Mouse (Mus musculus) embryonic facial prominence, embryonic 14.5 days (tissue): ENCODE measurements around the gene Olfr56. TPM values are rescaled to one million over a fixed set of nuclear protein-coding genes. Genes with fewer than 3 reads are reported as not detected.

Experiments
- ATAC-seq: fragments of 200-750 bp; cut with Nextera tagmentation; 2 replicates; pipeline ENCODE4 v1.8.0; 2017; ENCODE audit warnings: low read depth, moderate number of reproducible peaks, moderate TSS enrichment
- DNase-seq: peaks from one replicate; pipeline ENCODE4 v3.0.0-alpha.2; 2015; ENCODE audit warnings: low spot score
- H3K27ac ChIP-seq: fragments of 300-500 bp; sonication (generic); replicated peaks from 2 replicates; pipeline ENCODE4 v1.5.1; 2014; ENCODE audit warnings: low read depth, mild to moderate bottlenecking, low read length, moderate library complexity
- H3K27me3 ChIP-seq: fragments of 300-500 bp; sonication (generic); replicated peaks from 2 replicates; pipeline ENCODE4 v1.6.1; 2014; ENCODE audit warnings: low read length; ENCODE audit not compliant: control insufficient read depth, insufficient read depth
- H3K36me3 ChIP-seq: fragments of 300-500 bp; sonication (generic); 2 replicates; pipeline ENCODE4 v1.6.1; 2014; ENCODE audit warnings: low read length, mixed read lengths; ENCODE audit not compliant: control insufficient read depth, insufficient read depth
- H3K4me1 ChIP-seq: fragments of 300-500 bp; sonication (generic); 2 replicates; pipeline ENCODE4 v1.6.1; 2014; ENCODE audit warnings: antibody characterized with exemption, low read length; ENCODE audit not compliant: control insufficient read depth, insufficient read depth
- H3K4me2 ChIP-seq: fragments of 300-500 bp; sonication (generic); 2 replicates; pipeline ENCODE4 v1.6.1; 2014; ENCODE audit warnings: low read depth, mild to moderate bottlenecking, low read length, moderate library complexity, mixed read lengths
- H3K4me3 ChIP-seq: fragments of 300-500 bp; sonication (generic); 2 replicates; pipeline ENCODE4 v1.5.1; 2014; ENCODE audit warnings: low read depth, mild to moderate bottlenecking, low read length
- H3K9ac ChIP-seq: fragments of 300-500 bp; sonication (generic); 2 replicates; pipeline ENCODE4 v1.6.1; 2014; ENCODE audit warnings: low read depth, mild to moderate bottlenecking, low read length, moderate library complexity, mixed read lengths
- H3K9me3 ChIP-seq: fragments of 300-500 bp; sonication (generic); 2 replicates; pipeline ENCODE4 v1.6.1; 2016; ENCODE audit warnings: low read length; ENCODE audit not compliant: control insufficient read depth
- WGBS: fragments of 180-500 bp; shearing (Covaris S2); extraction: QIAGEN DNeasy Blood & Tissue Kit; methylation state at CpG from one replicate; pipeline ENCODE4 v1.1.7; 2014; 5-methylcytosine and 5-hydroxymethylcytosine counted together
- polyA plus RNA-seq: library from polyadenylated mRNA; unstranded; fragments of >200 nt; fragmentation: Nextera tagmentation; extraction: Ambion mirVana; gene quantifications from 2 replicates; pipeline ENCODE4 v1.2.1, GENCODE M21; 2014

Olfr56 gene
- polyA plus RNA-seq, 1 experiment from 2014 or later: 0.08 TPM

DNA sequence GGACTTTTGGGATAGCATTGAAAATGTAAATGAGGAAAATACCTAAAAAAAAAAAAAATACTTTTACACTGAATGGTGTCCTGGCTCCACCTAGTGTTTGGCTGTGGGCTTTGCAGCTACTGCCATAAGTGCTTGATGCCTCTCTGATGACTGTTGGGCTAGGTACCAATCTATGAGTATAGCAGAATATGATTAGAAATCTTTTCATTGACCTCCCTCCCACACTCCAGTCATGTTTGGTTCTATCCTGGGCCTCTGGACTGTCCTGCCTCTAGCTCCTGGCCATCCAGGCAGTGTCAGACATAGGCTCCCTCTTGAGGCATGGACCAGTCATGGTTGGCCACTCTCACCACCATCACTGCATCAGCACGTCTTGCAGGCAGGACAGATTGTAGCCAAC, 130.1 kb downstream of the Olfr56 start:
- ATAC-seq (no peak), DNase-seq (no peak)
- Histone ChIP-seq H3K36me3 (no peaks in the 10 kb centered on the region), H3K4me3 (no peak overlapping the region), H3K27ac (no peak overlapping the region), H3K4me1 (no peaks in the 10 kb centered on the region), H3K9ac (no peak overlapping the region), H3K27me3 (no peaks in the 10 kb centered on the region), H3K9me3 (no peaks in the 10 kb centered on the region), H3K4me2 (no peak overlapping the region)
- 30% methylated on average over 1 of the region's 1 CpGs for WGBS

DNA sequence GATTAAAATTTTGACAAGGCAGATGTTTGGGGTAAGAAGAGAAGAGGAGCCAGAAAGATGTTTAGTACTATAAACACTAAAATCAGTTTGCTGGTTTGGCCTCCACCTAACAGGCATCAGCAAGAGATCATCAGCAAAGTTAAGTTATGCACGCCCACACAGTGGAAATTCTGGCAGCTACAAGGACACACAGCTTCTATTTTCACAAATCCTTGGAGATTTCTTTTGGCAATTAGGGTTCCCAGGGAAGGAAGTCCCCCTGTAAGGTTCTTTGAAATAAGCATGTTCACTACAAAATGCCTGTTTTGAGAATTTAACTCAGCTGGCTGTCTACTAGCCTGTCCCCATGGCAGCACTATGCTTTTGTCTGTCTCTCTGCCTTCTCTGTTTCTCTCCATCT, 132.3 kb downstream of the Olfr56 start:
- Histone ChIP-seq H3K4me1 (no peaks in the 10 kb centered on the region), H3K9ac (no peak overlapping the region), H3K4me3 (no peak overlapping the region), H3K4me2 (no peak overlapping the region), H3K27me3 (no peaks in the 10 kb centered on the region), H3K27ac (no peak overlapping the region), H3K9me3 (no peaks in the 10 kb centered on the region), H3K36me3 (no peaks in the 10 kb centered on the region)
- 48% methylated on average over 1 of the region's 1 CpGs for WGBS
- DNase-seq (no peak), ATAC-seq (no peak)

DNA sequence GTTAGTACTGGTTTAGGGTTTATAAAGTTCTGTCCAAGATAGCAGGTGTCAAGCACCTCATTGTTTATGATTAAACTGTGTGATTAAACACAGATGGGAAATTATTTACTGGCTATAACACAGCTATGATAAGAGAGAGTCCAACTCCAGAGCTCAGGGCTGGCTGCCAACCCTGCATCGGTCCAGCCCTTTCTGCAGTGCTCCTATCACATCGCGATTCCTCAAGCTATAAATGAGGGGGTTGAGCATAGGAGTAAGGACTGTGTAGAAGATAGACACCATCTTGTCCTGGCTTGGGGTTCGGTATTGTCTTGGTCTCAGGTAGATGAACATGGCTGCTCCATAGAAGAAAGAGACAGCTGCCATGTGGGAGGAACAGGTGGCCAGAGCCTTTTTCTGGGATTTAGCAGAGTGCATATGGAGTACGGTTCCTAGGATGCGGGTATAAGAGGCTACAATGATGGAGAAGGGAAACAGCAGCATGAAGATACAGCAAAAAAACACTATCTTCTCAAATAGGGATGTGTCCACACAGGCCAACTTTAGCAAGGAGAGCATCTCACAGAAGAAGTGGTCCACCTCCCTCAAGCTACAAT, 134.0 kb downstream of the Olfr56 start:
- DNase-seq (no peak), ATAC-seq (no peak)
- no peaks in the 10 kb centered on the region for H3K27me3 ChIP-seq
- no peaks in the 10 kb centered on the region for H3K4me1 ChIP-seq
- no peak overlapping the region for H3K9ac ChIP-seq
- no peak overlapping the region for H3K27ac ChIP-seq
- no peaks in the 10 kb centered on the region for H3K36me3 ChIP-seq
- H3K9me3 ChIP-seq: no peaks in the 10 kb centered on the region
- no peak overlapping the region for H3K4me2 ChIP-seq
- no peak overlapping the region for H3K4me3 ChIP-seq
- WGBS: 82% methylated on average over 6 of the region's 6 CpGs

DNA sequence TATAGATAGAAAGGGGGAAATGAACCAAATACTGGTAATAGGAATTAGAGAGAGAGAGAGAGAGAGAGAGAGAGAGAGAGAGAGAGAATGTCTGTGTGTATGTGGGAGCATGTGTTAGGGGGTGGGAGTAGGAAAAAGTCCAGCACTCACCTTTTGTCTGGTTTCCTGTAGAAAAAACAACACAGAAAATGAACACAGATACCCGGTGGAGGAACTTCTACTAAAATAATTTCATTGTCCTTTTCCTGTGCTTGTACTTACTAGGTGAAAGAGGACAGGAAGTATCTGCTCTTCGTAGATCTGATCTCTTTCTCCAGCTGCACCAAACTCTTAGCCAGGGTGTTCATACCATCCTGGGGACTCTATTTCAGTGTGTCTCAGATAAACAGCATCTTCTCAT, 135.5 kb downstream of the Olfr56 start:
- ATAC-seq (no peak), DNase-seq (no peak)
- 60% methylated on average over 2 of the region's 2 CpGs for WGBS

DNA sequence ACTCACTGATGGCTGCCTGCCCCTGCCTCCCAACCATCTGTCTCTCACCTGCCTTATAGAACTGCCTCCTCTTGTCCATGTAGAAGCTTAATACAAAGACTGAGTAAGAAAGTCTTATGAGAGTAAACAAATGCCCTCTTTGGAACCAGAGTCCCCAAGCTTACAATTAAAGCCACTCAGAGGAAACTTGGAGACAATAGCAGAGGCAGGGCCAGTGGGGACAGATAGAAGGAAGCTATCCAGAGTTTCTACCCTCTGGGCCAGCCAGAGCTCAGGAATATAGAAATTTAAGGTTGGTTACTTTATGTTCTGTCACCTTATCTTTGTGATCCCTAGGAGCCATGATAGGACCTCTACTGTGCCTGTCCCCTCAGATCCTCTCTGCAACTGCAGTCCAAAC, 136.1 kb downstream of the Olfr56 start, which contains the start of gene Olfr1396:
Gene Olfr1396 (minus strand): TSS at position 101 of the 400 bp plus-strand sequence.
- no peak for ATAC-seq
- H3K9ac ChIP-seq: no peak within 1 kb of the TSS
- no peak for DNase-seq
- no peaks in the 10 kb centered on the region for H3K27me3 ChIP-seq
- H3K27ac ChIP-seq: no peak within 1 kb of the TSS; the same call in 1 of the 2 replicates
- H3K36me3 ChIP-seq: no peaks in the 10 kb centered on the region
- no peaks in the 10 kb centered on the region for H3K4me1 ChIP-seq
- H3K4me2 ChIP-seq: no peak within 1 kb of the TSS
- H3K9me3 ChIP-seq: no peaks in the 10 kb centered on the region
- no peak within 1 kb of the TSS for H3K4me3 ChIP-seq

More for the DNA sequence above, 135.5 kb downstream of the Olfr56 start:
- H3K9ac ChIP-seq: no peak overlapping the region
- no peaks in the 10 kb centered on the region for H3K36me3 ChIP-seq
- H3K4me3 ChIP-seq: no peak overlapping the region
- no peaks in the 10 kb centered on the region for H3K4me1 ChIP-seq
- H3K27ac ChIP-seq: no peak overlapping the region
- no peaks in the 10 kb centered on the region for H3K27me3 ChIP-seq
- no peak overlapping the region for H3K4me2 ChIP-seq
- H3K9me3 ChIP-seq: no peaks in the 10 kb centered on the region

DNA sequence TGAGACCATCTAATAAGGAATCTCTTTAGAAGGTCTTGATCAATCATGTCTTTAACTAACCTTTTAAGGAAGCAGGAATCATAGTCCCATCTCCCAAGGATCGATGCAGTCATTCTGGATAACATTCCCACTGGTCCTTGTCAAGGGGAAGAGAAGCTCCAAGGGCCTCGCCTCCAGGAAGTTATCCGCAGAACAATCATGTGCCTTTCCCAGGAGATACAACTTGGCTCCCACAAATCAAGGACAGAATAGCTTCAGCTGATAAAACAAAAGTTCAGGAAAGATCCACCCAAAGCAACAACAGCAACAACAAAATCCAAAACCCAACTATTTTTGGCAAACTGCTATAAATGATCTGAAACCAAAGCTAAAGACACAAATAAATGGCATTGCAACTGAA, 140.9 kb downstream of the Olfr56 start:
- 79% methylated on average over 3 of the region's 3 CpGs for WGBS
- H3K4me1 ChIP-seq: no peaks in the 10 kb centered on the region
- H3K4me2 ChIP-seq: no peak overlapping the region
- no peak overlapping the region for H3K4me3 ChIP-seq
- H3K9ac ChIP-seq: no peak overlapping the region
- DNase-seq (no peak), ATAC-seq (no peak)
- no peaks in the 10 kb centered on the region for H3K9me3 ChIP-seq
- H3K27ac ChIP-seq: no peak overlapping the region
- H3K36me3 ChIP-seq: no peaks in the 10 kb centered on the region
- H3K27me3 ChIP-seq: no peaks in the 10 kb centered on the region

DNA sequence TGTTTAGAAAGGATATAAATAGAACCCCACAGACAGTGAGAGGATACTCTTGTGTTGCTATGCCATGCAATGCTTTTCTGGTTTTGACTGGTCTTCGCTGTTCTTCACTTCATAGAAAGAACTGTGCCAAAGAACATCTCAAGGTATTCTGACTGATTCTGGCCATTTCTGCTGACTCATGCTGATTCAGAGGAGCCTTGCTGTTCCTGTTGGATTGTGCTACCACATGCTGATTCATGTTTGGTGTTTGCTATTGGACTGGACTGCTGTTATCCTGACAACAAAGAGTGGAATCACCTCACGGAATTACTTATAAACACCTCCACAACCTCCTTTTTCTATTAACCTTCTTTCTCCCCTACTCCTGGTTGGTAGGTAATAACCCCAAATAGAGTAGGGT, 145.5 kb downstream of the Olfr56 start:
- Histone ChIP-seq H3K36me3 (no peaks in the 10 kb centered on the region), H3K27me3 (no peaks in the 10 kb centered on the region), H3K4me3 (no peak overlapping the region), H3K4me1 (no peaks in the 10 kb centered on the region), H3K9me3 (no peaks in the 10 kb centered on the region), H3K27ac (no peak overlapping the region), H3K4me2 (no peak overlapping the region), H3K9ac (no peak overlapping the region)
- WGBS: 90% methylated on average over 2 of the region's 2 CpGs
- ATAC-seq (no peak), DNase-seq (no peak)

DNA sequence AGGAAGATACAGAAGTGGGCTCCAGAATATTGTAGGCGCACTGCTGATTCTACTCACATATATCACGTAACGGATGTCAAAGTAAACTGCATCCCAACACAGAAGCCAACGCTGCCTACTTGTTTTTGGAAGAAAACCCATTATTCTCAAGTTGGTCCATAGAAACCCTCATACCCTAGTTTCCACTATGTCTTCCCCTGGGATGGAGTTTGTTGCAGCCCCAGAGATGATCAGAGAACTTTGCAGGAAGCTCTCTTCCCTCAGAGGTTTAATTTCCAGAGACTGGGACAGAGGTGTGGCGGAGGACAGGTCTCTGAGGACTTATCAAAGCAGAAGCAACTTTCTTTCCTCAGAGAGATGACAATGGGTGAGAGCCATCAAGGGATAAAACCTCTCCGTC, 163.3 kb downstream of the Olfr56 start, which contains the start of gene Olfr1395:
Gene Olfr1395 (plus strand): TSS at position 301 of the 400 bp plus-strand sequence.
- Histone ChIP-seq H3K4me3 (no peak within 1 kb of the TSS), H3K9me3 (no peaks in the 10 kb centered on the region), H3K4me1 (no peaks in the 10 kb centered on the region), H3K36me3 (no peaks in the 10 kb centered on the region), H3K27ac (no peak within 1 kb of the TSS), H3K9ac (no peak within 1 kb of the TSS), H3K27me3 (no peaks in the 10 kb centered on the region), H3K4me2 (no peak within 1 kb of the TSS)
- no peak for DNase-seq
- no peak for ATAC-seq
- 89% methylated on average over 6 of the region's 6 CpGs for WGBS

DNA sequence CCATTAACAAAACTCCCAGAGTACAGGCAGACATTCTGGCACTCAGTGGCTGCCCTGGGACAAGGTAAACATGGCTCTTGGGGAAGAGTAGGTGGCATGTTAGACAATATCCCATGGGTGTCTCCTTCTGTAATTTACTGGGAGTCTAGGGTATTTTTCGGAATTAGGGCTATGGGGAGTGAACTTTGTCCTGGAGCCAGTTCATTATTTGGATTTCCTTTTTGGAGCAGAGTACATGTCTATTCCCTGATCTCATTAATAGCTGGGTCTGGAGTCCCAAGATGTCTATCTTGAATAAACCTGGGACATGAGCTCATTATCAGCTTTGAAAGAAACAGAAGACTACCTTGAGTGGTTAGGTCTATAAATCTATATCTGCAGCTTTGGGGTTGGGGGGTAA, 175.4 kb downstream of the Olfr56 start, which contains the start of gene Olfr1394:
Gene Olfr1394 (plus strand): TSS at position 301 of the 400 bp plus-strand sequence.
- no peak for DNase-seq
- WGBS: 69% methylated on average over 1 of the region's 1 CpGs
- Histone ChIP-seq H3K4me3 (no peak within 1 kb of the TSS), H3K27ac (no peak within 1 kb of the TSS), H3K27me3 (no peaks in the 10 kb centered on the region; the same call in 1 of the 2 replicates), H3K4me1 (no peaks in the 10 kb centered on the region), H3K9me3 (no peaks in the 10 kb centered on the region), H3K9ac (no peak within 1 kb of the TSS), H3K4me2 (no peak within 1 kb of the TSS), H3K36me3 (no peaks in the 10 kb centered on the region)
- ATAC-seq: no peak
